Mouse (Mus musculus) left cerebral cortex, adult 2 months (tissue): ENCODE measurements around the gene Resp18. TPM values are rescaled to one million over a fixed set of nuclear protein-coding genes. Genes with fewer than 3 reads are reported as not detected.

Source experiments
- DNase-seq, 2 experiments: peaks; one replicate each; pipeline ENCODE4 v3.0.0; 2021 to 2022; ENCODE audit warnings: low spot score in 2 of 2, mixed read lengths in 1 of 2; ENCODE audit errors: extremely low spot score in 1 of 2
- H3K27ac ChIP-seq: fragments of 200-600 bp; 2 replicates; pipeline ENCODE4 v1.8.1; 2022
- H3K4me3 ChIP-seq: fragments of 200-600 bp; 2 replicates; pipeline ENCODE4 v1.8.1; 2022
- CTCF ChIP-seq: fragments of 200-600 bp; IDR thresholded peaks from 2 replicates; pipeline ENCODE4 v1.8.1; 2022; ENCODE audit warnings: antibody characterized with exemption, mild to moderate bottlenecking, moderate library complexity
- intact Hi-C: fragments of 180-260 bp; cut with DNase I; formaldehyde crosslinking; loops from one replicate; pipeline ENCODE4 v1.15.1; 2025
- total RNA-seq, 2 experiments: library from RNA; stranded (reverse); gene quantifications; 2 replicates each; pipeline ENCODE4 v1.2.3; 2021

The Resp18 gene
- total RNA-seq, 2 experiments from 2014 or later: 144 to 184 TPM

DNA sequence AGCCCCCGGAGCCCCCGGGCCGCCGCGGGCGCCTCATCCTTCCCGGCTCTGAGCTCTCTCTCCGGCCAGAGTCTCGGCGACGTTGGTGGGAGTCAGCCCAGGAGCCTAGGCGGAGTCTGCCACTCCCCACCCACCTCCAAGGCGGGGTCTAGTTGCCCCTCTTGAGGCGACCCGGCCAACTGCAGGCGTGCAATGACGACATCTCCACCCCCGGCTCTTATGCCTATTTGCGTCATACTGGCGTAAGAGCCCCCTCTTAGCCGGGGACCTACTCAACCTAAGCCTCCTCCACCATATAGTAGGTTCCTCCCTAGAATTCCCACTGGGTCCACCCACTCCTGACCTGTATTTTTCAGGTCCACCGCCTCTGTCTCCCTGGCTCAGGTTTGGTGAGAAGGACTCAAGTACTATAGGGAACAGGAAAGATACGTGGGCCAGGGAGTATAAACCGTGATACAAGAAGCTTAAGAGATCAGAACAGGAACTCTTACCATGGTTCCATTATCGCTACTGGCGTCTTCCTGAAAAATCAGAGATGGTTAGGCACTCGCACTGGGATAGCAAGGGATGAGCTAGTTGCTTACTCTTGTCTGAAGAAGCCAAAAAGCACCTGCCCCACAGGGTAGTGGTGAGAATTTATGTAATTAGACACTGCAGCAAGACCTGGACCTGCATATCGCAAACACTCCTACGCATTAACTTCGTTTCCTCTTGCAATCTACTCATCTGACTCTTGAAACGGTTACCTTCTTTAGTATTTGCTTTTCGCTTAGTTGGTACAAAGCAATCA lies 13.9 kb downstream of the Resp18 start, which contains the start of gene Ptprn:
TSS of gene Ptprn (minus strand) at position 412 of the 790 bp plus-strand sequence.
- TF ChIP-seq CTCF: peak; percentile 33
- DNase-seq: peak; percentile 78 to 84
- intact Hi-C loops: no loop called here
- H3K4me3 ChIP-seq: peak within 1 kb of the TSS; percentile 63
- H3K27ac ChIP-seq: peak within 1 kb of the TSS; percentile 95

DNA sequence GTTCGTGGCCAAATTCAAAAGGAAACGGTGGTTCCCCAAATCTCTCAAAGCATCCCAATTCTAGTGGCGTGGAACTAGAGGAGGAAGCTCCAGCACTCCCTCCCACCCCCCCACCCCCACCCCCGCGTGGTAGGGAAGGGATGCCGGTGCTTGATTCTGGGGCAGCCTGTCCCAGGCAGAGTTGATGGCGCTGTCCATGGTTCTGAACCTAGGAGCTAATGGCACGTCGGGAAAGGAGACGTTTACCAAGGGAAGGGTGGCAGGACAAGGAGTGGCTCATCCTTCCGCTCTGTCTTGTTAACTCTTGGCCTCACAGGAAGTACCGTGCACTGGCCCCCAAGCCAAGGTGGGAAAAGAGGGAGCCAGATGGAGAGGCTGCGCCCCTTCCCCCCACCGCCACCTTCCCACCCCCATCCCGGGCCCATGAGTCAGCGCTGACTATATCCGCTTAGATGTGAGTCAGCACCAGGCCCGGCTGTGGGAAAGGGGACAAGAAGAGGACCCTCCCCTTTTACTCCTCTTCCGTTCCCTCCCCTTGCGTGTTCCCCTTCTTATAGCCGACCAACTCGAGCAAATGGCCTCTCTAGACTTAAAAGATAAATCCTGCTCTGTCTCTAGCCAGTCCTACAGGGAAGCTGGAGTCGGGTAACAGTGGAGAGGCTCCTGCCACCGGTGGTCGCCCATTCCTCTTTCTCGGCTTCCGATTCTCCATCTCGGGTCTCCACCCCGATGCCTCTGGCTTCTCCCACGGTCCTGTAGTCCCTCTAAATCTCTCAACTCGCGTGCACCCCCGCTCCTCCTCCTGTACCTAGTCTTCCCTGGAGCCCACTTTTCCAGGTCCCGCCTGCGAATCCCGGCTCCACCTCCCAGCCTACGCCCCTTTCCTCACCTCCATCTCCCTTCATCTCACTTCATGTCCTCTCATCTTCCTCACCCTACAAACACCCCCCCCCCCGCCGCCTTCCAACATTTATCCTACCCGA lies 15.0 kb downstream of the Resp18 start:
- peak overlapping the region; percentile 63 for H3K4me3 ChIP-seq
- peak overlapping the region; percentile 95 for H3K27ac ChIP-seq

DNA sequence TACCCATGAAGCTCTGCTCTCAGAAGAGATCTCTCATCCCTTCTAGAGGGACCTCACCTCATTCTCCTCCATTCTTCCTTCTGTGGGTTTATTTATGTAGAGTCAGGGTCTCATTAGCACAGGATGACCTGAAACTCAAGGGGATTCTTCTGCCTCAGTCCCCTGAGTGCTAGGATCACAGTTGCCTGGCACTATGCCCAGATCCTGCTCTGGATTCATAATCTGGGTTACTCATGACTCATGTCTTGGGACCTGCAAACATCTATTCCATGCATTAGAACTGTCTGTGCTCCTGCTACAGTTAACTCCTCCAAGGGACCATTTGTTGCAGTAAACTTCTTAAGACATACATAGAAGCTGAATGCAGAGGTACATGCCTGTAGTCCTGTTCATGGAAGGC lies 16.9 kb downstream of the Resp18 start:
- intact Hi-C loops: no loop called here
- no peak for DNase-seq
- Histone ChIP-seq H3K27ac (no peak overlapping the region), H3K4me3 (no peak overlapping the region)
- TF ChIP-seq CTCF: no peak

More for the DNA sequence above, 15.0 kb downstream of the Resp18 start:
- no peak for TF ChIP-seq CTCF
- intact Hi-C loops: loop anchor here (2.0 kb wide), 2 partner anchors 28 to 44 kb away; partner anchors contain the start of gene Tuba4a
- DNase-seq: peak; percentile 68 to 72

DNA sequence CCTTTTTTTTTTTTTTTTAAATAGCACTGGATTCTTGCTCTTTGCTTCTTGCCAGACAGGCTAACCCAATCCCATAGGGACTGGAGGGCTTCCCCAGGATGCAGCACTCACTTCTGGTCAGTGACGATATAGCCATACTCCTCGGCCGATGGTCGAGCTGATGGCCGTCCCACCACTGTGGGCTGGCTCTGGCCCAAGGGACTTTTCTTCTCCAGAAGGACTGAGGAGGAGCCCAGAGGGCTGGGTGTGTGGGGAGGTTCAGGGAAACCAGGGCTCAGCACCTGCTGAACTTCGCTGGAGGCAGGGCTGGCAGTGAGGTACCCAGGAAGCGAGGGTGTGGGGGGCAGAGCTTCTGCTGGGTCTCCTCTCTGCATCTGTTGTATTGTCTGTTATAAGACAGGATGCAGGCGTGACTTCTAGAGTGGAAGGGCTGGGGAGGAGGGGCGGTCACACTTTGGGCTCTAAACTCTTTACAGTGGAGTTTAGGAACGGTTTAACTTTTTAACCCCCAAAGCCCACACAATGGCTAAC lies 22.6 kb downstream of the Resp18 start:
- Histone ChIP-seq H3K4me3 (no peak overlapping the region), H3K27ac (no peak overlapping the region)
- no peak for DNase-seq
- TF ChIP-seq CTCF: no peak
- intact Hi-C loops: loop anchor here (2.0 kb wide), 1 partner anchor 35 kb away; no protein-coding TSS in a partner anchor

DNA sequence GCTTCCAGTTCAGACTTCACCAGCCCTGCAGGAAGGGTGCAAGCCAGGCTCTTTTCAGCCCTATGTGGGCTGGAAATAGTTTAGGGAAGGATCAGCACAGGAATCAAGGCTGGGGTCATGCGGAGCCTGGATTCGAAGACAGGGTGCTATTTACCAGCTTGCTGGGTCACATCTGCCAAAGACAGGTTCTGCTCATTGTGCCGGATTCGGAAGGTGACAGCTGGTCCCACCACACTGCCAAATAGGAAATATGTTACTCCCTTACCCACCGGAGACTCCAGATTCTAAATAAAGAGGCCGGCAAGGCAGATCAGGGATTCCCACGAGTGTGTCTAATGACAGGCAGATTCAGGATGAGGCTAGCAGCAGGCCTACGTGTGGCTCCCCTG lies 23.6 kb downstream of the Resp18 start:
- H3K4me3 ChIP-seq: no peak overlapping the region
- intact Hi-C loops: loop anchor here (2.0 to 5.0 kb wide), 3 partner anchors 36 to 72 kb away; partner anchors contain the start of genes Abcb6 and Tuba4a
- DNase-seq: no peak
- no peak overlapping the region for H3K27ac ChIP-seq
- no peak for TF ChIP-seq CTCF

DNA sequence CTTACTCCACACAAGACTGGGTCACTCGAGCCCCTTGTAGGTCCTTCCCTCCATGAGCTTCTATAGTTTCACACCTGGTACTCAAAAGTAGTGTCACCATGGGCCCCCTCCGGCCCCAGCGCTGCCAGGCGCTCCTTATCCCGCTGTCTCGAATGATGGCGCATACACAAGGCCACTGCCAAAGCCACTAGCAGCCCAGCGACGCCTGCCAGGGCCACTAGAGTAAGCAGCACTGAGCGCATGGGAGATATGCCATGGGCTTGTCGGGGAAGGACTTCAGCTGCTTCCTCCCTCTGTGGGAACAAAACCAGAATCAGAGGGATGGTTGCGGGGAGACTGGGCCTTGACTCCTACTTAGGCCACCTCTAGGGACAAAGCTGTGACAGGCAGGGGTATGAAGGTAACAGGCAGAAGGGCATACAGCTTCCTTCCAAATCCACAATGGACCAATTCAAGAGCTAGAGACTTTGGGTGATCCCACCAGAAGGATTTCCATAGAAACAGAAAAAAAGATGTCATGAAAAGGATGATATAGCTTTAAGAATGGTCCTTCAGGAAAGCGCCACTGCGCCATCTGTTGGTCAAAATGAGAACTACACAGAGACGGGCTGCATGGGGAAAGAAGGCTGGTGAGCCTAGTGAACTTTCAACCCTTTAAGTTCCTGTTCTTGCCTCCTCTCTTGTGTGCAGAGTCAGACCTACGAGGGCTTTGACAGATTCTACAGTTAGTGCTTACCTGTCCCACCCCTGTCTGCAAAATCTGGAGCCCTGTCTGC lies 24.2 kb downstream of the Resp18 start:
- no peak overlapping the region for H3K4me3 ChIP-seq
- intact Hi-C loops: loop anchor here (2.0 to 5.0 kb wide), 3 partner anchors 37 to 72 kb away; partner anchors contain the start of genes Abcb6 and Tuba4a
- H3K27ac ChIP-seq: peak overlapping the region; percentile 50; the same call in 1 of the 2 replicates
- peak; percentile 97 for TF ChIP-seq CTCF
- DNase-seq: peak; percentile 79 to 90

DNA sequence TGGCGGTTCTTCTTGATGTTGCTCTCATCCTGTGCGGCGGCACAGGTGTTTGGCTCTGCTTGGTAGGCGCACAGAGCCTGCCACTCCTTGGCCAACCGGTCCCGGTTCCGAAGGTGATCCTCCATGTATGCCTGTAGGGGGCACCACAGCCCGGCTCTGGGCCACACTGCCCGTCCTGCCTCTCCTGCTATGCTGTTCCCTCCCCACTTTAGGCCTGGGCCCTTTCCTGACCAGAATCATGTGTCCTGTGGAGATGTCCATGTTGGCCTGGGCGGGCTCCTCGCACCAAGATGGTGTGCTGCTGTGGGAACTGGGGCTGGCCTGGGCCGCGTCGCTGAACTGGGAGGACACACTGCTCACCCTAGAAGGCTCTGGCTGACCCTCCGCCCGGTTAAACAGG lies 25.2 kb downstream of the Resp18 start:
- H3K27ac ChIP-seq: no peak overlapping the region
- peak; percentile 43 for TF ChIP-seq CTCF
- no peak overlapping the region for H3K4me3 ChIP-seq
- no peak for DNase-seq
- intact Hi-C loops: loop anchor here (5.0 kb wide), 2 partner anchors 36 to 71 kb away; partner anchors contain the start of genes Abcb6 and Tuba4a

DNA sequence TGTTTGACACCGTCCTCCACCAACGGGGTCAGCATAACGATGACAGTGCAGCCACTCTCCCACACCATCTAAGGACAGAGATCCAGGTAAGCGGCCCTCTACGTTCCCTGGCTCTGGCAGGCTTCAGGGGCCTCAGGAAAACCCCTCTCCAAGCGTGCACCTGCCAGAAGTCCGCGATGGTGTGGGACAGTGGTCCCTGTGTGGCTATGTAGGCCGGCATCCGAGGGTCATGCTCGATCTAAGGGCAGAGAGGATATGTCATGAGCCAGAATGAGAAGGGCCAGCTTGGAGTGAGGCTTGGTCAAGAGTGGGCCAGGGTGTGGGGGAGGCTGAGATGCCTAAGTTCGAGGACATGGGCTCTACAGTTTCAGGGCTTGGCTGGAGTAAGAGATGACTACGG lies 25.9 kb downstream of the Resp18 start:
- no peak for DNase-seq
- intact Hi-C loops: loop anchor here (5.0 kb wide), 2 partner anchors 35 to 70 kb away; partner anchors contain the start of genes Abcb6 and Tuba4a
- TF ChIP-seq CTCF: no peak
- Histone ChIP-seq H3K4me3 (no peak overlapping the region), H3K27ac (no peak overlapping the region; the same call in 1 of the 2 replicates)

DNA sequence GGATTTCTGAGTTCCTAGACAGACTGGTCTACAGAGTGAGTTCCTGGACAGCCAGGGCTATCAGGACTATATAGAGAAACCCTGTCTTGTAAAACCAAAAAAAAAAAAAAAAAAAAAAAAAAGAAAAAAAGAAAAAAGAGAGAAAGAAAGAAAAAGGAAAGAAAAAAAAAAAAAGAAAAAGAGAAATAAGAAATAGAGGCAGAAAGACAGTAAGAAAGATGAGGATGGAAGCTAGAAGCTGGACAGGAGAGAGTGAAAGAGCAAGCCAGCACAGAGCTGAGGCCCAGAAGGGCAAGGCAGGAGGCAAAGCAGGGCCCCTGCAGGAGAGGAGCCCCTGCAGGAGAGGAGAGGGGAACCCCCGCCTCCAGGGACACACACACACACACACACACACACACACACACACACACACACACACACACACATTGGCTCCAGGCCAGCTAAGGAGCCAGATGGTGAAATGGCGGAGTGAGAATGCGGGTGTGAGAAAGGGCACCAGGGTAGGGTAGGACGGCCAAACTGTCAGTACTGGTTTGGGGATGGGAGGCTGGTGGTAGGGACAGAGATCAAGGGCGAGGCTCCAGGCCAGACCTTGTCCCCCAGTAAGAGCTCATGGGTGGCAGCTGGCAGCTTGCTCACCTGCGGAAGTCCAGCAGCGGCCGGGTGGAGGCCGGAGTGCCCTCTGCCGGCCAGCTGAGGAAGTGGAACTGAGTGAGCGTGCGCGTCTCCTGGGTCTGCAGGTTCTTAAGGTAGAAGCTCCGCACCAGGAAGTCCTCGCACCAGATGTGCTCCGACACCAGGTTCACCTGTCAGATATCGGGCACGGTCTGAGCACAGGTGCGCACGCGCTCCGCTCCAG lies 26.9 kb downstream of the Resp18 start:
- peak; percentile 76 for DNase-seq
- intact Hi-C loops: loop anchor here (5.0 kb wide), 2 partner anchors 34 to 69 kb away; partner anchors contain the start of genes Abcb6 and Tuba4a
- Histone ChIP-seq H3K4me3 (no peak overlapping the region), H3K27ac (peak overlapping the region; percentile 61)
- peak; percentile 89 for TF ChIP-seq CTCF

DNA sequence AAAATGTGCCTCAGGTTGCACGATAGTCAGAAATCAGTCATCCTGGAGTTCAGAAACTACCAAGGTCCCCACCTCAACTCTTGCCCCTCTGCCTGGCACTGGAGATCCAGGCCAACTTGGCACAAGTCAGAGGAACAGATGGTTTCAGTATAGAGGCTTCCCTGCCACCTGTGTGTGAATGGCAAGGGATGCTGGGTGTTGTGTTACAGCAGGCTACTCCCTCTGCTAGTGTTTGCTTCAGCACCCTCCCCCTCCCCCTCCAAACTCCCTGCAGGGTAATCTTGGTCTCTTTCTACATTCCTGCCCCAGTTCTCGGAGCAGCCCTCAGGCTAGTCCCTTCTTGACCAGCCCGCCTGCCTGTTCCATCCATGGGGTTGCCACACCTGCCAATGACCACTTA lies 27.7 kb downstream of the Resp18 start:
- H3K27ac ChIP-seq: no peak overlapping the region

More for the DNA sequence above, 27.7 kb downstream of the Resp18 start:
- H3K4me3 ChIP-seq: no peak overlapping the region
- DNase-seq: no peak
- intact Hi-C loops: loop anchor here (5.0 kb wide), 2 partner anchors 33 to 68 kb away; partner anchors contain the start of genes Abcb6 and Tuba4a
- TF ChIP-seq CTCF: no peak
